In genomic region chr5:27413023-27413422, GRCm38 (mm10) we compare ENCODE assay signal across 10 mouse cellular contexts.
DNase-seq lines count a peak whose midpoint lies in the region; ATAC-seq and TF ChIP-seq lines count a peak whose summit lies in the region.
"Had no signal": no experiment of that assay in that cellular context is flagged by ENCODE, and none has a peak within 500 bp of the region (broad histone marks: within the 10 kb centered on the region; RNA-seq: fewer than 3 reads in every experiment).

No protein-coding gene starts in this region.

- no peak overlapping the region for H3K4me3 ChIP-seq in layer of hippocampus, adult 2 months
- no peak overlapping the region for H3K4me3 ChIP-seq in heart, embryonic 12.5 days
- H3K4me3 ChIP-seq: liver, embryonic 13.5 days had no signal

- ATAC-seq in heart, embryonic 12.5 days (ENCODE audit: insufficient number of reproducible peaks, low FRiP score) = 0 out of 2 replicates have a peak, but pooled peaks have one; percentile 39
- ATAC-seq in monocyte, adult 5-6 weeks (replicated peaks; ENCODE audit: insufficient number of reproducible peaks, low FRiP score, low TSS enrichment, poor library complexity, severe bottlenecking) = no peak

- no peaks in the 10 kb centered on the region for H3K36me3 ChIP-seq in heart, embryonic 12.5 days
- H3K36me3 ChIP-seq: liver, embryonic 13.5 days had no signal

- H3K9me3 ChIP-seq in heart, embryonic 12.5 days (replicated peaks) = no peaks in the 10 kb centered on the region
- H3K9me3 ChIP-seq: liver, embryonic 13.5 days had no signal

- no peak overlapping the region for H3K9ac ChIP-seq in heart, embryonic 12.5 days
- H3K9ac ChIP-seq: liver, embryonic 13.5 days had no signal

- no peak for DNase-seq in layer of hippocampus, adult 2 months (ENCODE audit: low spot score in 2 of 2)
- no peak for DNase-seq in layer of hippocampus, adult 9-10 months (ENCODE audit: low spot score)
- peak; percentile 69 for DNase-seq in adrenal gland, postnatal 10 days
- DNase-seq in lung, postnatal 25 days (ENCODE audit: low spot score) = peak; percentile 42
- DNase-seq in frontal cortex, postnatal 36 days (ENCODE audit: low spot score in 2 of 2) = no peak
- no peak for DNase-seq in right cerebral cortex, adult 18-20 months
- DNase-seq: liver, embryonic 13.5 days; thymus, postnatal 14 days had no signal

- no peak overlapping the region for H3K4me2 ChIP-seq in heart, embryonic 12.5 days
- H3K4me2 ChIP-seq: liver, embryonic 13.5 days had no signal

- peak overlapping the region; percentile 23; the same call in 1 of the 2 replicates for H3K27ac ChIP-seq in layer of hippocampus, adult 2 months
- no peak overlapping the region for H3K27ac ChIP-seq in heart, embryonic 12.5 days (ENCODE audit: poor library complexity, severe bottlenecking)
- H3K27ac ChIP-seq: liver, embryonic 13.5 days had no signal

- no peak for TF ChIP-seq CTCF in layer of hippocampus, adult 2 months (conservative IDR thresholded peaks at IDR 0.05)

- H3K27me3 ChIP-seq in heart, embryonic 12.5 days (replicated peaks) = no peaks in the 10 kb centered on the region
- H3K27me3 ChIP-seq: liver, embryonic 13.5 days had no signal

- H3K4me1 ChIP-seq in heart, embryonic 12.5 days (replicated peaks) = peaks cover 4% of the 10 kb centered on the region; the same call in 1 of the 2 replicates
- H3K4me1 ChIP-seq: liver, embryonic 13.5 days had no signal

- WGBS in heart, embryonic 12.5 days = 30% methylated on average over 3 of the region's 3 CpGs

Comparison
In these comparisons a context has a peak if more than half of its experiments do, and no peak if none do; other contexts are left out.
1. DNase-seq: peak in adrenal gland, postnatal 10 days (single experiment) and lung, postnatal 25 days (single experiment); none in layer of hippocampus, adult 2 months (0 of 2), layer of hippocampus, adult 9-10 months (single experiment), frontal cortex, postnatal 36 days (0 of 2) and right cerebral cortex, adult 18-20 months (single experiment).